Mouse (Mus musculus) lung, adult 18-20 months (tissue): ENCODE data around the gene Ecd.

Experiments
- DNase-seq, 2 experiments: peaks; one replicate each; pipeline ENCODE4 v3.0.0; 2022; ENCODE audit warnings: mixed read lengths in 2 of 2

The Ecd gene

DNA sequence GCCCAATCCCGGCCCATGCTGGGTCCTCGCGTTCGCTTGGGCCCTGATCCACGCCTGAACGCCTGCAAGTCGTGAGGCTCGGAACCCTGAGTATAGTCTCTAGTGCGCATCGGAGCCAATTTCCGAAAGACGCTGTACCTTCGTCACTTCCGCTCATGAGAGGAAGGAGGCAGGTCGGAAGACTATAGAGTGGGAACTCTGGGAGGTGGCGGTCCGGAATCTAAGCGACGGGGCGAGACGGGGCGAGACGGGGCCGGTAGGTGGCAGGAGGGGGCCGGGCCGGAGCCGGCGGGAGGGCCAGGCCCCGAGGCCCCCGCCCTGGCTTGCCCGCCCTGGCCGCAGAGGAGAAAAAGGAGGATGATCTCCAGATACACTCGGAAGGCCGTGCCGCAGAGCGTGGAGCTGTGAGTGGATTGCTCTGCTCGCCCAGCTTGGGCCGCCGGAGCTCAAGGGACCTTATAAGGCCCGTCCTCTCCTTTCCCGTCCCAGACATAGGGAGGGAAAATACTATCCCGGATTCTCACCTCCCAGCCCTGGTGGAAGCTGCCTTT, at the start of gene Ecd, which contains the start of gene Fam149b:
Gene Ecd (minus strand): TSS at position 131 of the 551 bp plus-strand sequence.
Gene Fam149b (plus strand): TSS at position 172 of the 551 bp plus-strand sequence.
- peak; percentile 92 to 94 for DNase-seq

DNA sequence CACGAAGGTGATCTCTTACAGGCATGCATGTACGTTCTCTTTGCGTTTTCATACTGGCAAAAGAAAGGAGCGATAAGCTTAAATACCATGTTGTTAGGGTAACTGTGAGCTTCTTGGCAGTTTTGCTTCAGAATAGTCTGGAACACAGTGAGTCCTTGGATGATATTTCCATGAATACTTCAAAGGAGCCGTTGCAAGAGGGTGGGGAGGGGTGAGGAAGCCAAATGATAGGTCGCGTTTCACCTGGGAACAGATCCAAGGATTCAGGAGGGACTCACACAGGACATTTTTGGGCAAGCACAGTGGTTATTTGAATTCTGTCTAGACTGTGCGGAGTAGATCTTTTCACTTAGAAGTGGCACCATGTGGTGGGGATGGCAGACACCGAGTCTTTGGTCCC, 49.3 kb upstream of the Ecd start:
- DNase-seq = no peak

DNA sequence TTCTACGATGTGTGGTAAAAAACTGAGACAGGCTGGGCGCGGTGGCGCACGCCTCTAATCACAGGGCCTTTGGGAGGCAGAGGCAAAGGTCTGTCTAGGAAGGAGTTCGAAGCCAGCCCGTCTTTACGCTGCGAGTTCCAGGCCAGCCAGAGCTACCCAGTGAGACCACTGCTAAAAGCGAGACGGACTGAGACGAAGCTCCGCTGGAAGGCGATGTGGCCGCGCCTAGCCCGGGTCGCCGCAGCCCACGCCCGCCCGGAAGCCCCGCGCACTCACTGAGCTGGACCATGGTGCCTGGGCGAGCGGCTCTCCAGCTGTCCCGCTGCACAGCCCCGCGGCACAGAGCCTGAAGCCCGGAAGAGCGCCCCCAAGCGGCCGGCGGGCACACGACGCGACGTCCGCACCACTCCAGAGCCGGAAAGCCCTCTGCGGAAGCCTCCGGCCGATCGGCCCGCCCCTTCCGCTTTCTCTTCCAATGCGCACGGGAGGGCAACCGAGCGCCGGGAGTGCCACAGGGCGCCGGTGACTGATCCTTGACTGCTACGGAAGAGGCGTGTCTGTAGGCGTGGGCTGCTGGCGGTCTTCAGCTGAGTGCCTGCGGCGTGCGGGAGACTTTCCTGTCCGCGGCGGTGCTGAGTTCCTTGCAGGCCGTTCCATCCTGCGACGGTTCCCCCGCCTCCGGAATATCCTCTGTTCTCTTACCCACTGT, 45.4 kb upstream of the Ecd start, which contains the start of gene Mrps16:
Gene Mrps16 (minus strand): TSS at position 430 of the 709 bp plus-strand sequence.
- peak; percentile 96 to 98 for DNase-seq

DNA sequence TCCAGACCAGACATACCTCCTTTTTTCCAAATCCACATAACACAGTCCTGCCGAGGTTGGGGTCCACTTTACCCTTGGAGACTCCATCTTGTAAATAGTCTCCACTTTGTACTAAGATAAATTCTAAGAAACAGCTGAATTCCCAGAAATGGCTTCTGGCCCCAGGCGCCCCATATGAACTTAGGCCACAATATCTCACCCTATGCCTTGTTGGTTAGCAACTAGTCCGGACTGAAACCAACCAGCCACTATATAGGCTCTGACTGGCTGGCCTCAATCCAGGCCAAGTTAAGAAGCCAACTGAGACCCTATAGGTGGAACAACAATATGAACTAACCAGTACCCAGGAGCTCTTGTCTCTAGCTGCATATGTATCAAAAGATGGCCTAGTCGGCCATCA, 44.4 kb upstream of the Ecd start:
- no peak for DNase-seq

DNA sequence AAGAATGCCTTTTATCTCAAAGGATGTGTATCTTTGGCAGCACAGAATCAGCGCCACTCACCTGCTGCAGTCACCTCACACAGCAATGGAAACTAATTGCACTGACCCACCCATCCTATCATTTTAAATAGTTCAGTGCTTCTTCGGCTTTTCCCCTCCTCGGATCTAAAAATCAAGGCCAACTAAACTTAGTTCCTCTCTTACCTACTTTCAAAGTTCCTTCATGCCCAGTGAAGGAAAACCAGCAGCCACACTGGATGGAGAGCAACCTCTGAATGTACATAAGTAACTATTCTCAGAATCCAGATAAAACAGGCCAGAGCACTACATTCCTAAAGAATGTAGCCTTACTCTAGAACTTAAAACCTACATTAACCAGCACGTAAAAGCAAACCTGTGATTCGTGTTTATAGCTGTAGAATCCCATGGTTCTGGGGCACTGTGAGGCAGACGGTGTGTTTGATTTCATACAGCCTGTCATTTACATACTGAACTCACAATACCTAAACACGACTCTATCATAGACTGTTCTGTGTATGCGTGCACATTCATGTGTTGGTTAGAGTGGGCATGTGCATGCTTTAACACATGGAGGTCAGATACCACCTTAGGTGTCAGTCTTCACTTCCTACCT, 41.6 kb upstream of the Ecd start:
- no peak for DNase-seq

DNA sequence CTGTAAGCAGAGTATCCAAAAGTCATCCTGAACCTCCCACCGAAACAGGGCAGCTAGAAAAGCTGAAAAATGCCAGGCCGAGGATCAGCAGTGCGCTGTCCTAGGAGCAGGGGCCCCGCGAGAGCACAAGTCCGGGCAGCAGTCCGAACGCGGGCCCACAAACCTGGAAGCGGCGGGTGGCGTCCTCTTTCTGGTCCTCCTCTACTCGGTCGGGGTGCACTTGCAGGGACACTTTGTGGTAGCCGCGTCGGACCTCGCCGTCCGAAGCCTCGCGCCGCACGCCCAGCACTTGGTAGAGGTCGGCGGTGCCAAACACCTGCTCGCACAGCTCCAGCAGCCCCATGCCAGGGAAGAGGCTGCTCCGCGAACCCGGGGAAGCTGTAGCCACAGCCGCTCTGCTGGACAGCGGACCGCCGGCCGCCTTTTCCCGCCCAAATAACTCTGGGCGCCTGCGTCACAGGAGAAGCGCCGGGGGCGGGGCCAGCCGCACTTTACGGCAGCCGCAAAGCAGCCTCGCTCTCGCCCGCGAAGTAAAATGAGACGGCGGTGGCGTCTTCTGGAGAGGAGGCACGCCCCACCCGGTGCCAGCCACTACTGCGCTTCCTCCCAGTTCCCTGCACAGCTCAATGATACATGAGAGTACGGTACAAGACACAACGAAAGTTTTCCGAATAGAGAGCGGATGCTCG, 40.7 kb upstream of the Ecd start, which contains the start of gene Dnajc9:
Gene Dnajc9 (minus strand): TSS at position 470 of the 689 bp plus-strand sequence.
- DNase-seq = peak; percentile 94 to 95

DNA sequence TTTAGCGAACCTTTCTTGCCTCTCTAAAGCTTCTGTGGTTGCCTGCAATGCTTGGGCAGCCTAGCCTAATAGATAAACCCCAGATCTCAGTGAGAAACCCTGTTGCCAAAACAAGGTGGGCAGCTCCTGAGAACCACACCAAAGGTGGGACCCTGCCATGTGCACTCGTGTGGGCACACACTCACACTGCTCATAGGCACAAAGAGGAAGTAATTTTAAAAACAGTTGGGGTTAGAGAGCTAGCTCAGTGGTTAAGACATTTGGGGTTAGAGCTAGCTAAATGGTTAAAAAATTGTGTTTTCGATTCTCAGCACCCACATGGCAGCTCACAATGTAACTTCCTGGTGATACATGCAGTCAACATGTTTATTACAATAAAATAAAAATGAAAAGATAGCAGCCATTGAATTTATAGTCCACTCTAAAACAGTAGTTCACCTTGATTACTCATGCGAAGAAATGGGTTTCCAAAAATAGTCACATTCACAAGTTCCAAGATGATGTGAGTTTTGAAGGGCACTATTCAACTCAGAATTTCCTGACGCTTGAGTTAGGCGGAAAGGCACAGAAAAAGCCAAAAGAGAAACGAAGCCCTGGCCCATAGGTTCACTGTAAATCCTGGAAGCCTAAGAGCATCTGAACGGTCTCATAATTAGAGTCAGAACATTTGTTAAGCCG, 32.0 kb upstream of the Ecd start:
- DNase-seq = no peak

DNA sequence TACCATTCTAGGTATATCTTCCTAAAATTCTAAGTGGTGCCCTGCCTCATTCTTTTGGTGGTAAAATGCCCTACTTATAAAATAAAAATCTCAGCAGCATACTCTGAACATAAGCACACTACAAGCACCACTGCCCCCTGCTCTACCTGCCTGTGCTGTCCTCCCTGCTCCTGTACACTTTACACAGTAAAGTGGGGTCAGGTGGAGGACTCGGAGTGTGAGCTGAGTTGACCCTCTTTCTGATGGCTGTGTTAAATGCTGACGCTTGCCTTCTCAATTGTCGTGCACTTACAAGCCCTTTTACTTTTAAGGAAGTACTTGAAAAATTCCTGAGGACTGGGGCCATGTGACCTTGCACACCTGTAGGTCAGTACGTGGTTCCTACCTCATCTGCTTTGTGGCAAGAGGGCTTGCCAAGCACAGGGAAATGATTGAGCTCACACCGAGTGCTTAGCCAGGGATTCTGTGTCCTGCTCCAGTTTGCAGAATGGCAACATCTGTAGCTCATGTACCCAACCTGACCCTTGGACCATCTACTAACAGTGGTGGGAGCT, 31.2 kb upstream of the Ecd start:
- DNase-seq = peak; percentile 64 to 76

DNA sequence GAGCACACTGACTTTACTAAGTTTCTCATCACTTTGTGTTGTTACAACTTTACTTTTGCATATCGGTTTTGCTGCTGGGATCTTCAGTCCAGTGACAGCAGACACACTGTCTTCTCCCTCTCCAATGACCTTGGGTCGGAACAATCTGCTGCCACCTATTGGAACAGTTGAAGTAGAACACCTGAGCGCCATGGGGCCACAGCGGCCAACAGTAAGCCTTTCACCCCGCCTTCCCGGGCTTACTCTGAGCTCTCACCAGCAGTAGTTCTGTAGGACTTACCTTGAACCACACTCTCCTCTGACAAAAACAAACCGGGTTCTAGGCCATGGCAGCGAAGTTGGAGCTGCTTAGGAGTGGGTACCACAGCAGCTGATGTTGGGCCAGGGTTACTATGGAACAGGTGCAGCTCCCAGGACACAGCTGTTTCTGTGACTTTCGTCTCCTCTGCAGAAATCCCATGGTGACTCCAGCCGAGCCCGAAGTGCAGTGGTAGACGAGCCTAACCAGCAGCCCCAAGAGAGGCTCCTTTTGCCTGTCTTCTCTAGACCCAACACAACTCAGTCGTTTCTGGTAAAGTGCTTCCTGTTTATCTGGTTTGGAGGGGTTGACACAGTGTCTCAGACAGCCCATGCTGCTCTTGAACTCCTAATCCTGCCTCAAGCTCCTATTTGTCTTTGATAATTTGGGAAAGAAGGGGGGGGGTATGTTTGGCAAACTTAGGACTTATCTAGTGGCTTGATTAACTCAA, 30.6 kb upstream of the Ecd start:
- peak; percentile 61 to 63 for DNase-seq

DNA sequence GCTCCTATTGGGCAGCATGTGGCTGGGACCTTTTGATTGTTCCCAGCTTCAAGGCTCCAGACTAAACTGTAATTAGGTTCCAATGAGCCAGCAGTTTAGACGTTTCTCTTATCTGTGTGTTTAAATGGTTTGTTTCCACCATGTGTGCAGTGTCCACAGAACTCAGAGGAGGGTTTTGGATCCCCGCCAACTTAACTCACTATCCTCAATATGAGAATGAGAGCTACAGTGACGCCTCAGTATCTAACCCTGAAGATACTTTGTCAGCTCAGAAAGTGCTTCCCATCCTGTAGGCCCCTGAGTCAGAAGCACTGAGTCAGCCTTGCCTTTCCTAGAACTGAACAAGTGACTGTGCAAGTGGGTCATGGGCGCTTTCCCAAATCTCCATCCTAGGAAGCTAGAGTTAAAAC, 29.2 kb upstream of the Ecd start:
- no peak for DNase-seq

DNA sequence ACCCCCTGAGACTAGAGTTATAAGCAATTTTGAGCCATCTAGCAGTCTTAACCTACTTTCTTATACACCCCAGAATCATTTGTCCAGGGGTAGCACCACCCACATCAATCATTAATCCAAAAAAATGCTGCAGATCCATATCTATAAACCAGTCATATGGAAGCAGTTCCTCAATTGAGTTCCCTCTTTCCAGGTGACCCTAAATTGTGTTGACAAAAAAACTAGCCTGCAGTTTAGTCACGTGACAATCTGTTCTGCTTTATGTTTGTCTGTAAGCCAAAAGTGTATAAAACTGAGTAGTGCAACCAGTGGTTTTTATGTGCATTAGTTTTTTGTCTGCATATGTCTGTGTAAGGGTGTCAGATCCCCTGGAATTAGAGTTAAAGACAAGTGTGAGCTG, 23.9 kb upstream of the Ecd start:
- no peak for DNase-seq

DNA sequence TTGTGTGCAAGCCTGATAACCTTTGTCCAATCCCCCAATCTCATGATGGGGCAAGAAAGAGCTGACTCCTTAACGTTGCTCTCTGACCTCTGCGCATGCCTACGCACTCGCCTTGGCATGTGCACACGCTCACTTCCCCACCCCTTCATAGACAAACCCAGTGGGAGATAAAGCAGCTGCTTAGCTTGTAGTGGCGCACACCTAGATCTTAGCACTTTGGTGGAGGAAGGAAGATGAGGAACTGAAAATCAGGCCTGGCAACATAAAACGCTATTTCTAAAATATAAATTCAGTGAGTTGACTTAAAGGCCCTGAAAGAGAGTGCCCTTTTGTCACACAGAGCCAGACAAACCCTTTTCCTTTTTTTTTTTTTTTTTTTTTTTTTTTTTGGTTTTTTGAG, 22.9 kb upstream of the Ecd start:
- DNase-seq = no peak

DNA sequence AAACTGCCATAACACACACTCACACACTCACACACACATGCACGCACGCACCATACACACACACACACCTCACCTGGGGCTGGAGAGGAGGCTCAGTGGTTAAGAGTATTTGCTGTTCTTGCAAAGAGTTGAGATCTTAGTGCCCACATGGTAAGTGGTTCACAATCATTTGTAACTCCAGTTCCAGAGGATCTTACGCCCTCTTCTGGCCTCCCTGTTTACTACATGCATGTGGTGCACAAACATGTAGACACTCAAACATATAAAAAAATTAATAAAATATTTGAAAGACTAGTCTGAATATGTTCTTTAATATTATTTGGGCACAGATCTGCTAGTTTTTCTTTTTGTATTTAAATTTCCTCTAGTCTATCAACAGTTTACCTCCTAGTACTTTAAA, 20.4 kb upstream of the Ecd start:
- no peak for DNase-seq

DNA sequence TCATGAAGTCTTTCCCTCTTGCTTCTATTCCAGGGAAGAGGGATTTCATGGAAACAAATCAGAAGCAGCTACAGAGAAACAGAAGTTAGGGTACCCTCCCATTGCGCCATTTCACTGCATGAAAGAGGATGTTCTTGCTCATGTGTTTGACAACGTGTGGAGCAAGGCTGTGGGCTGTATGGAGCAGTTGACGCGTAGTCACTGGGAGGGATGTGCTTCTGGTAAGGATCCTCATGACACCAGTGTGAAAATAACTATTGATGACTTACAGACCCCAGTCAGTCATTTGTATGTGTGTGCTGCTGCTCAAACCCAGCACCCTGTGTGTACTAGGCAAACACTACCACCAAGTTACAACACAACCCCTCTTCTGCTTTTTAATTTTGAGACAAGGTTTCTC, 15.3 kb upstream of the Ecd start:
- DNase-seq = no peak

DNA sequence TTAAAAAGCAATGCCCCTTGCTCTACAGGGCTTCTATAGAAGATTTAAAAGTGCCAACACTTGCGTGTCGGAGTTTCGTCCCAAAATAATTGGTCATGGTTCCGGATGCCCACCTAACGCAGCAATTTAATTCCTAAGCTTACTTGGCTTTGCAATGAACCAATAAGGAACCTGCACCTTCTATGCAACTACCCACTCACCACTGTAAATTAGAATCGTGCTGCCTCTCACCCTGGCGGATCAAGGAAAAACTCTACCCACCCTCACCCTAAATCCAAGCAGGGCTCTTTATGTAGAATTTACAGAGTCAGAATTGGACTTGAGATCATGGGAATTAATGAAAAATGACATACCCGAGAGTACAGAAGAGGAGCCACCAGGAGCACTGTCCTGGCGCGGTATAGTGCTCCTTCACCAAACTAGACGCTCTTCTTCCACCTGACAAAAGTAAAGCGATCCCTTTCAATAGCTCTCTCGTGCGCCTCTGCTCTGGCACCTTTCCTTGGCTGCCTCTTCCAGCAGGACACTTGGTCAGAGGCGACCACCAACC, 405 bp downstream of the Ecd start:
- no peak for DNase-seq

DNA sequence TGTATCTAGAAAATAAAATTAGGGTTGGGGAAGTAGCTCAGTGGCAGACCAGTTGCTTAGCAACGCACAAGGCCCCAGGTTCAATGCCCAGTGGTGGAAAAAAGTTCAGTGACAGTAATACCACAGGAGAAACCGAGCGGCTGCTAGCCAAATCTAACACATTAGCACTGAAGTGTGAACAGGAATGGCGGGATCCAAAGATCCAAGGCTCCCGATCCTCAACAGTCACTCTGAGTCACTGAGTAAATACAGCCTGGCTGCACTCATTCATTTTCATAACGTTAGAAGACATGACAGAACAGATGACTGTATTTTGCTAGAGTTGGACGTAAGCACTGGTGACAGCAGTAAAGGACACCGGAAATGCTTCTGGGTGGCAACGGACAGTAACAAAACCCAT, 2.0 kb downstream of the Ecd start:
- DNase-seq = no peak

DNA sequence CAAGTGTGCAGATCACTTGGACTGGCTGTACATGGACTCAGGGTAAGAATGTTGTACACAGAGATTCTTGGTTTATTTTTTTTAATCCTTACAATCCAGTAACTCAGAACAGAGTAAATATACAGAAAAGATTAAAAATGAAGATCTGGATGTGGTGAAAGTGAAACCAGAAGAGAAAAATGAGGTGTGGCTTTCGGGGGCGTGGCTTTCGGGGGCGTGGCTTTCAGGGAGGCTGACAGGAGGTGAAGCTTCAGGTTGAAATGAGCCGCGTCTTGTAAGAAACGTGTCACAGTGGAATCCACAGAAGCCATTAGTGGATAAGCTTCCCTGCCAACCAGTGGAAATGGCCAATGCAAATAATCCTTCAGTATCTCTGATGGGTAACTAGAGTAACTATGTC, 7.1 kb downstream of the Ecd start:
- no peak for DNase-seq

DNA sequence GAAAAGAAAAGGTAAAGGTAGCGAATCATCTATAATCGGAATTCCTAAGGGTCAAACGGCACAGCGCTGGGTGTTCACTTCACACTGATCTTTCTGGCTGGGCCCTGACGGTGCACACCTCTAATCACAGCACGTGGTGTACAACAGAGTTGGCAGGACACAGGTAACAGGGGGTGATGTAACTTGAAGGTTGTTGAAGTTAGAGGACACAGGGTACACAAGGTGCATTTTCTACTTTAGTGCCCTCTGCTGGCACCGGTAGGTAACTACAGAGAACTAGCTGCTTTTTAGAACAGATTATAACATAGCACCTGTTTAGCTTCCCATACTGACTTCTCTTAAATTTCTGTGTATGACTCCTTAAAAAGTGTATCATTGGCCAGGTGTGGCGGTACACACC, 7.8 kb downstream of the Ecd start:
- peak in 1 of 2 experiments; percentile 32 for DNase-seq

DNA sequence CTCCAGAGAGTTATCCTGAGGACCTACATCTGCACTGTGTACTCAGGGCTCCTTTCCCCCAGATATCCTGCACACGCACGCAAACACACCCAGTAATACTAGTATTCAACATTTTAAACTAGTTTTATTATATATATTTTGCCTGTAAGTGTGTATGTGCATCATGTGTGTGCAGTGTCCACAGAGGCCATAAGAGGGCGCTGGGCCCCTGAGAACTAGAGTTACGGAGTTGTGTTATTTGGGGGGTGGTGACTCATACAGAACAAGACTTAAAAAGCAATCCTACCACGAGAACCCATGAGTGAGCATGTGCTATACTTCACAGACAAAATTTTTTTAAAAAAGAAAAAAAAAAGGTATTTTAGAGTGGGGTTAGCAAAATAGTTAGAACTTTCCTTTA, 8.5 kb downstream of the Ecd start:
- no peak for DNase-seq

DNA sequence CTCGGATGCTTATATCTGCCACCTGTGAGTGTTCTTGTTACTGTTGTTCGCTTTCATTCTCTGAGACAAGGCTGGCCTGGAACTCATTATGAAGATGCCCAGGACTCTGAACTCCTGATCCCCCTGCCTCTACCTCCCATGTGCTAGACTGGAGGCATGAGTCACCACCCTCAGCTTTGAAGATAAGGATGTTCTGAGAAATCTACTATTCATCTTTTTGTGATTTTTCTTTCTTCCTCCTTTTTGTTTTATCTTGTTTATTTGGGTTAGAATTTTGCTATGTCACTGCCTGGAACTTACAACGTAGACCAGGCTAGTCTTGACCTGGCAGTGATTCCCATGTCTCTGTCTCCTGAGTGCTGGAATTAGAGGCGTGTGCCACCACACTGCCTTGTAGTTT, 16.6 kb downstream of the Ecd start:
- no peak for DNase-seq

DNA sequence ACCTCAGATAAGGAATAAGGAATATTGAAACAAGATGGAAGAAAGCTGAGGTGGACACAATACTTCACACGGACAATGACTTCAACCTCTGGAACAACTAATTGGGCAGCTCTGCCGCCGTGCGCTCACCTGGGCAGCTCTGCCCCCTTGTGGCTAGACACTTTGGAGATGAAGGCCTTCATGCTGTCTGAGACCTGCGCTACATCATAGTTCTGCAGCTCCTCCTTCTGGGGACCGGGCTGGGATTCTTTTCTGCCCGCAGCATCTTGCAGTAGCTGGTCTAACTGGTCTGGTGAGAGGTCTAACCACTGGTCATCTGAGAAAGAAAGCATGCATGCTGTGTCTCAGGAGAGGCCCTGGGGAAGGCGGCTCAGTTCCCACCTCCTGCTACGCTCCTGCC, 19.4 kb downstream of the Ecd start:
- peak; percentile 29 to 59 for DNase-seq

DNA sequence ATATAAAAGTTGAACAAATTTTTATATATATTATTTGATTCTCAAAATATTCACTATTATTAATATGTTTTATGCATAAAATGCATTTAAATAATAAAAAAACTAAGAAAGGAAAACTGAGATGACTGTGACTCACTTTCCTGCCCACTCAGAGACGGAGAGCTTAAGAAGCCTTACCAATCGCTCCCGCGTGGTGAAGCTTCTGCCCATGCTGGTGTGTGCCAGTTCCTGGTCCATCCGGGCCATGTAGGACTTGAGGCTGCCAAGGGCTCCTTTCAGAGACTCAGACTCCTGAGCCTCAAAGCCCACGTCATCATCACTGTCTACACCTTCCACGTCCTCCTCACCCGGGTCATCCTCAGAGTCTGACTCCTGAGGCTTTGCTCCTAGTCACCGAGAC, 23.7 kb downstream of the Ecd start:
- DNase-seq = no peak
